Mouse (Mus musculus) heart, postnatal 0 days (tissue): ENCODE measurements around the gene Egflam.

Experiments used
- CTCF ChIP-seq: IDR thresholded peaks from 2 replicates; pipeline ENCODE4 v1.5.1; 2016; ENCODE audit warnings: antibody characterized with exemption, control low read depth, low read depth
- EP300 ChIP-seq: IDR thresholded peaks from 2 replicates; pipeline ENCODE4 v1.6.1; 2016; ENCODE audit warnings: antibody characterized with exemption, low read depth

DNA sequence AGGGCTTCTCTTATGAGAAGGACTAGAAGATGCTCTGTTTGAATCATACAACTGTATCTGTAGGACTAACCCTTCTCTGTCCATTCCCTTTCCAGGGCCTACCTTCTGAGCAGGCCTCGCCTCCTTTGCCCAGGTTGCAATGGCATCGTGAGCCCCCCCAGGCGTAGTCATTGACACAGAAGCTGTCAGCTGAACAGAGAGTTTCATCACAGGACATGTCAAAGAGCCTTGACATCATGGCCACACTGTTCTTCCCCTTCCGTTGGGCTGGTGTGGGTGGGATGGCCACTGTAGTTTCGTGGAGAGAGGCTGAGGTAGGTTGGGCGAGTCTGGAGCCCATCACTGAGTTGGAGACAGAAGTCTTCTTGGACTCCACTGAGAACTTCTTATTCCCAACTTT, 144.9 kb downstream of the Egflam start:
- no peak for TF ChIP-seq EP300
- no peak for TF ChIP-seq CTCF
